Mouse (Mus musculus) heart, adult 2 months (tissue): ENCODE results near the gene Opa3. TPM values are rescaled to one million over a fixed set of nuclear protein-coding genes. Genes with fewer than 3 reads are reported as not detected.

ENCODE experiments used
- DNase-seq, 2 experiments: peaks; one replicate each; pipeline ENCODE4 v3.0.0; 2021
- H3K27ac ChIP-seq: fragments of 200-600 bp; 2 replicates; pipeline ENCODE4 v1.8.1; 2022
- H3K27me3 ChIP-seq: fragments of 200-500 bp; 2 replicates; pipeline ENCODE4 v1.6.1; 2012; ENCODE audit warnings: mild to moderate bottlenecking, low read length, inconsistent platforms, mixed read lengths; ENCODE audit not compliant: control insufficient read depth, insufficient read depth
- H3K36me3 ChIP-seq: fragments of 200-500 bp; 2 replicates; pipeline ENCODE4 v1.6.1; 2012; ENCODE audit warnings: low read length, inconsistent platforms; ENCODE audit not compliant: control insufficient read depth, insufficient read depth
- H3K4me1 ChIP-seq: fragments of 200-500 bp; 2 replicates; pipeline ENCODE4 v1.6.1; 2011; ENCODE audit warnings: low read length; ENCODE audit not compliant: control insufficient read depth, insufficient read depth
- H3K4me3 ChIP-seq: fragments of 200-600 bp; 2 replicates; pipeline ENCODE4 v1.8.1; 2022
- H3K79me2 ChIP-seq: fragments of 200-500 bp; replicated peaks from 2 replicates; pipeline ENCODE4 v1.6.1; 2012; ENCODE audit warnings: mild to moderate bottlenecking, inconsistent platforms, low read length, moderate library complexity, mixed read lengths; ENCODE audit not compliant: control insufficient read depth, insufficient read depth
- H3K9ac ChIP-seq: fragments of 200-500 bp; 2 replicates; pipeline ENCODE4 v1.6.1; 2012; ENCODE audit warnings: low read depth, mild to moderate bottlenecking, control low read depth, inconsistent platforms, low read length, mixed read lengths
- CTCF ChIP-seq: fragments of 200-600 bp; IDR thresholded peaks from 2 replicates; pipeline ENCODE4 v1.8.1; 2022; ENCODE audit warnings: antibody characterized with exemption, mild to moderate bottlenecking, moderate library complexity
- EP300 ChIP-seq: fragments of 200-500 bp; IDR thresholded peaks from 2 replicates; pipeline ENCODE4 v1.6.1; 2011; ENCODE audit warnings: low read depth, low read length, control low read depth; ENCODE audit not compliant: insufficient read depth
- POLR2A ChIP-seq: fragments of 200-500 bp; IDR thresholded peaks from 2 replicates; pipeline ENCODE4 v1.6.1; 2011; ENCODE audit warnings: mild to moderate bottlenecking, low read depth, low read length, control low read depth; ENCODE audit not compliant: insufficient read depth
- WGBS: fragments of 180-500 bp; shearing (Covaris S2); methylation state at CpG from one replicate; pipeline ENCODE4 v1.1.7; 2018; 5-methylcytosine and 5-hydroxymethylcytosine counted together
- intact Hi-C: fragments of 180-260 bp; cut with DNase I; formaldehyde crosslinking; loops from one replicate; pipeline ENCODE4 v1.15.1; 2025
- polyA plus RNA-seq: library from polyadenylated mRNA; depleted of rRNA; stranded (reverse); fragments of >200 nt; gene quantifications from 2 replicates; pipeline ENCODE4 v1.2.3, GENCODE M21; 2012
- total RNA-seq, 2 experiments: library from RNA; stranded (reverse); gene quantifications; 2 replicates each; pipeline ENCODE4 v1.2.3; 2021

The Opa3 gene
- total and polyA plus RNA-seq, 3 experiments: 59.9 to 66.0 (median 64.6) TPM

GRCm38 (mm10) chr7:19269721-19270441 is 41.7 kb downstream of the Opa3 start:
- WGBS: 1% methylated on average over 19 of the region's 19 CpGs
- Histone ChIP-seq H3K27ac (peak overlapping the region; percentile 90), H3K27me3 (no peaks in the 10 kb centered on the region), H3K36me3 (peaks cover 5% of the 10 kb centered on the region; the same call in 1 of the 2 replicates), H3K4me3 (peak overlapping the region; percentile 65), H3K4me1 (peaks cover 27% of the 10 kb centered on the region), H3K79me2 (peaks cover 8% of the 10 kb centered on the region), H3K9ac (peak overlapping the region; percentile 77)
- TF ChIP-seq EP300 (0 out of 2 replicates have a peak, but pooled peaks have one; percentile 7), CTCF (no peak), POLR2A (peak; percentile 21; the same call in 1 of the 2 replicates)
- intact Hi-C loops: loop anchor here (2.0 to 5.0 kb wide), 2 partner anchors 41 to 58 kb away; partner anchors contain the start of genes Gpr4 and Opa3
- DNase-seq: peak; percentile 76 to 84

- WGBS: 0% methylated on average over 20 of the region's 21 CpGs
- TF ChIP-seq POLR2A: no peak
- TF ChIP-seq CTCF: no peak
- TF ChIP-seq EP300: no peak
- H3K4me1 ChIP-seq: peaks cover 23% of the 10 kb centered on the region
- H3K36me3 ChIP-seq: peaks cover 5% of the 10 kb centered on the region; the same call in 1 of the 2 replicates
- H3K4me3 ChIP-seq: peak overlapping the region; percentile 65
- H3K9ac ChIP-seq: peak overlapping the region; percentile 93
- peak overlapping the region; percentile 90 for H3K27ac ChIP-seq
- peaks cover 6% of the 10 kb centered on the region for H3K79me2 ChIP-seq
- DNase-seq: peak in 1 of 2 experiments; percentile 54
- intact Hi-C loops: loop anchor here (2.0 to 5.0 kb wide), 2 partner anchors 42 to 58 kb away; partner anchors contain the start of genes Gpr4 and Opa3
- H3K27me3 ChIP-seq: no peaks in the 10 kb centered on the region
These were observed 42.5 kb downstream of the Opa3 start for GRCm38 (mm10) chr7:19270509-19271237.

- intact Hi-C loops: loop anchor here (2.0 to 5.0 kb wide), 2 partner anchors 43 to 59 kb away; partner anchors contain the start of genes Gpr4 and Opa3
- H3K4me1 ChIP-seq: peaks cover 16% of the 10 kb centered on the region
- peak within 1 kb of the TSS; percentile 90 for H3K27ac ChIP-seq
- peak within 1 kb of the TSS; percentile 65 for H3K4me3 ChIP-seq
- H3K9ac ChIP-seq: peak within 1 kb of the TSS; percentile 93
- DNase-seq: peak; percentile 91 to 92
- under 1% methylated on average over 62 of the region's 62 CpGs for WGBS
- H3K36me3 ChIP-seq: peaks cover 5% of the 10 kb centered on the region; the same call in 1 of the 2 replicates
- no peaks in the 10 kb centered on the region for H3K27me3 ChIP-seq
- H3K79me2 ChIP-seq: peaks cover 3% of the 10 kb centered on the region
- TF ChIP-seq EP300 (no peak), POLR2A (peak; percentile 90), CTCF (no peak)
These were observed 43.4 kb downstream of the Opa3 start, which contains the start of gene Vasp for GRCm38 (mm10) chr7:19271238-19272172. TSS of gene Vasp (minus strand) at chr7:19271817.

- H3K9ac ChIP-seq: peak overlapping the region; percentile 93
- TF ChIP-seq POLR2A (no peak), CTCF (no peak), EP300 (no peak)
- peaks cover 5% of the 10 kb centered on the region; the same call in 1 of the 2 replicates for H3K36me3 ChIP-seq
- intact Hi-C loops: loop anchor here (5.0 kb wide), 1 partner anchor 60 kb away; the partner anchor contains the start of gene Gpr4
- 1% methylated on average over 36 of the region's 36 CpGs for WGBS
- H3K27me3 ChIP-seq: no peaks in the 10 kb centered on the region
- DNase-seq: peak; percentile 77 to 80
- H3K4me1 ChIP-seq: peaks cover 11% of the 10 kb centered on the region
- peak overlapping the region; percentile 65 for H3K4me3 ChIP-seq
- peaks cover 3% of the 10 kb centered on the region for H3K79me2 ChIP-seq
- peak overlapping the region; percentile 90 for H3K27ac ChIP-seq
These were observed 44.1 kb downstream of the Opa3 start for GRCm38 (mm10) chr7:19272173-19272764.

GRCm38 (mm10) chr7:19276253-19276652 is 48.1 kb downstream of the Opa3 start:
- Histone ChIP-seq H3K9ac (no peak overlapping the region), H3K4me1 (no peaks in the 10 kb centered on the region), H3K27me3 (peaks cover 9% of the 10 kb centered on the region), H3K79me2 (no peaks in the 10 kb centered on the region), H3K36me3 (no peaks in the 10 kb centered on the region), H3K4me3 (no peak overlapping the region), H3K27ac (no peak overlapping the region)
- no peak for DNase-seq
- WGBS: 49% methylated on average over 4 of the region's 4 CpGs
- intact Hi-C loops: no loop called here
- TF ChIP-seq POLR2A: no peak
- TF ChIP-seq CTCF: peak; percentile 60
